Mouse (Mus musculus): ENCODE measurements at regions not wholly inside any gene's neighbourhood (a gene's known extent, or its start where the extent isn't known, plus 50 kb on each side); places are given as distances from the start of the nearest gene placed in this dataset.

DNA sequence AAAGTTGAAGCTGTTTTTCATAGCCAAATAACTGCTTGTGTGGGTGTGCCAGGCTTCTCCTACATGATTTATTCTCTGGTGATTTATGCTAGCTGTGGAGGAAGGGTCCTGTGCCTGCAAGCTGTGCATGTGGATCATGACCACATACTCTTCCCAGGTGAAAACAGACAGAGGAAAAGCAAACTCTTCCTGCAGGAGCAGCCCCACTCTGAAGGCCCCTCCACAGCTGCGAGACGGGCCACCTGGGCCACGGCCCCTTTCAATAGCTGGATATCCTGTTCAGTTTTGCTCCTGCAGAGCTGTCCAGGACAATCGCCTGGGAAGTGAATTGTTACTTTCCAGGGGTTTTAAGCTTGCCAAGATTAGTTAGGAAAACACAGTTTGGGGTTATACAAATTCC, 722.3 kb upstream of the Marcks start:
- TF ChIP-seq EP300 (IDR thresholded peaks at IDR 0.05; ENCODE audit: insufficient read depth, low read depth, low read length) (peak; percentile 52; the same call in 1 of the 2 replicates), CTCF (IDR thresholded peaks at IDR 0.05) (no peak), POLR2A (IDR thresholded peaks at IDR 0.05; ENCODE audit: insufficient read depth, low read depth, low read length) (no peak)
